Mouse (Mus musculus) gastrocnemius, adult 2 months (tissue): ENCODE measurements around the gene Abr. TPM values are rescaled to one million over a fixed set of nuclear protein-coding genes. Genes with fewer than 3 reads are reported as not detected.

Experiments
- DNase-seq: peaks from one replicate; pipeline ENCODE4 v3.0.0; 2022
- H3K27ac ChIP-seq: fragments of 200-600 bp; 2 replicates; pipeline ENCODE4 v1.8.1; 2022; ENCODE audit warnings: mild to moderate bottlenecking
- H3K4me3 ChIP-seq: fragments of 200-600 bp; 2 replicates; pipeline ENCODE4 v1.8.1; 2022; ENCODE audit warnings: mild to moderate bottlenecking, moderate library complexity
- CTCF ChIP-seq: fragments of 200-600 bp; IDR thresholded peaks from 2 replicates; pipeline ENCODE4 v1.8.1; 2022; ENCODE audit warnings: antibody characterized with exemption, mild to moderate bottlenecking, moderate library complexity
- intact Hi-C: fragments of 180-260 bp; cut with DNase I; formaldehyde crosslinking; loops from one replicate; pipeline ENCODE4 v1.15.1; 2025
- total RNA-seq, 2 experiments: library from RNA; stranded (reverse); gene quantifications; 2 replicates each; pipeline ENCODE4 v1.2.3; 2021

The Abr gene
- total RNA-seq, 2 experiments from 2014 or later, result 10.2 to 19.2 TPM

DNA sequence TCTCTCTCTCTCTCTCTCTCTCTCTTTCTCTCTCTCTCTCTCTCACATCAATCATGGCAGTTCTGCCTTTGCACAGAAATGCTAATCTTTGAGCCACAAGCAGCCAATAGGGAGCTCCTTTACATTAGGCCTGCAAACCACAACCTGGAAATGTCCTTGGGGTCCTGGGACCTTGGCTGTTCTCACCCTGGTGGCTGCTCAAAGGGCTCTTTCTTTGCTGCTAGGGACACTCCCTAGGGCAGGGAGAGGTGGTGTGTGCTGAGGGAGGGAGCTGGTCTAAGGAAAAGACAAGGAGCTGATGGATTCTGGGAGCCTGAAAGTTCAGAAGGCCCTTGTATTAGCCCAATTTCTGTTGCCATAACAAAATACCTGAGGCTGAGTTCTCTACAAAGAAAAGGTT, 251.6 kb downstream of the Abr start:
- no peak overlapping the region; the same call in 1 of the 2 replicates for H3K27ac ChIP-seq
- DNase-seq, result no peak
- TF ChIP-seq CTCF, result no peak
- H3K4me3 ChIP-seq, result no peak overlapping the region
- intact Hi-C loops, result no loop called here

Other genes with a start within 250 kb of the Abr start
- 10 to 100 TPM; 42.0 to 49.3 TPM for gene Nxn, start 223.2 kb downstream of the Abr start, total RNA-seq
- 10 to 100 TPM; 29.0 to 45.0 TPM for gene Timm22, start 215.4 kb downstream of the Abr start, total RNA-seq
- not detected for gene Bhlha9, start 50.2 kb upstream of the Abr start, total RNA-seq
- under 1 TPM; 0.77 to 0.84 TPM for gene Trarg1, start 57.5 kb upstream of the Abr start, total RNA-seq
- gene Gosr1, start 141.3 kb upstream of the Abr start, total RNA-seq, result 10 to 100 TPM; 19.8 to 26.1 TPM
- gene Cpd, start 224.7 kb upstream of the Abr start, total RNA-seq, result 10 to 100 TPM; 25.7 to 30.5 TPM